19 mouse cellular contexts compared by ENCODE assay signal in the genomic region with DNA sequence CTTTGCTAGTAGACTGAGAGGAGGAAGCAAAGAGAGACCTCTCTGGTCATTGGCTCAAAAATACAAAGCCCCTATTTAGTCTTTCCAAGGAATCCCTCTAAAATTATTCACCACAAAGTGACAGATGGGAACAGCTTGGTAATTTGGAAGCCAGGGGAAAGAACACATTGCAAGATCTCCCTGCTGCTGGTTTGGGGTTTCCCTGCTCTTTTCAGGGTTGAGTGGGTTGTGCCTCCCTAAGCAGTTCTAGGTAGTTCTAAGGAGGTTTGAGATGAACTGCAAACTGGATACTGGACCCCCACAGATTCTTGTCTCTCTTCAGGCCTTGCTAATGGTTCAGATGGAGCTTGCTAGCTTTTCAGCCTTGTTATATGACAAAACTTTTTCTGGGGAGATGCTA.
DNase-seq lines count a peak whose midpoint lies in the region; ATAC-seq and TF ChIP-seq lines count a peak whose summit lies in the region.
"Had no signal": no experiment of that assay in that cellular context is flagged by ENCODE, and none has a peak within 500 bp of the region (broad histone marks: within the 10 kb centered on the region; RNA-seq: fewer than 3 reads in every experiment).

No protein-coding gene starts in this region.

- H3K4me1 ChIP-seq in hindbrain, postnatal 0 days (ENCODE audit: insufficient read depth, low read length), result no peaks in the 10 kb centered on the region
- no peaks in the 10 kb centered on the region for H3K4me1 ChIP-seq in hindbrain, embryonic 14.5 days (replicated peaks; ENCODE audit: control insufficient read depth, insufficient read depth, low read length)
- H3K4me1 ChIP-seq: lung, embryonic 15.5 days had no signal

- no peaks in the 10 kb centered on the region for H3K36me3 ChIP-seq in hindbrain, postnatal 0 days (ENCODE audit: insufficient read depth, low read length)
- no peaks in the 10 kb centered on the region for H3K36me3 ChIP-seq in hindbrain, embryonic 14.5 days (replicated peaks; ENCODE audit: control insufficient read depth, insufficient read depth)
- H3K36me3 ChIP-seq: lung, embryonic 15.5 days; midbrain, embryonic 12.5 days had no signal

- peak; percentile 40 to 53 for DNase-seq in cerebellum, postnatal 10 days
- DNase-seq in cerebellum, postnatal 4 days (ENCODE audit: low spot score in 2 of 2), result no peak
- peak; percentile 14 for DNase-seq in hindbrain, postnatal 0 days (ENCODE audit: low spot score)
- no peak for DNase-seq in hindbrain, embryonic 14.5 days (ENCODE audit: low spot score)
- DNase-seq in brain, adult 2 months (ENCODE audit: low read depth, low spot score), result peak; percentile 47
- peak; percentile 19 for DNase-seq in layer of hippocampus, adult 9-11 months
- no peak for DNase-seq in lung, postnatal 10 days
- DNase-seq in ovary, postnatal 36 days (ENCODE audit: low spot score), result no peak
- DNase-seq: adrenal gland, adult 2 months; cerebellum, adult 11 months; embryo, embryonic 11 days; gastrocnemius, postnatal 25 days; kidney, adult 9 months; kidney, postnatal 25 days; thymus, postnatal 36 days had no signal

- no peak overlapping the region for H3K9ac ChIP-seq in hindbrain, postnatal 0 days (replicated peaks; ENCODE audit: low read length)
- no peak overlapping the region for H3K9ac ChIP-seq in hindbrain, embryonic 14.5 days
- H3K9ac ChIP-seq: liver, embryonic 14.5 days; lung, embryonic 15.5 days; midbrain, embryonic 12.5 days had no signal

- H3K4me3 ChIP-seq in hindbrain, postnatal 0 days (ENCODE audit: low read length), result no peak overlapping the region
- no peak overlapping the region for H3K4me3 ChIP-seq in hindbrain, embryonic 14.5 days (replicated peaks; ENCODE audit: low read length)
- H3K4me3 ChIP-seq: lung, embryonic 15.5 days; midbrain, embryonic 12.5 days had no signal

- H3K27ac ChIP-seq in hindbrain, postnatal 0 days, result no peak overlapping the region
- H3K27ac ChIP-seq in hindbrain, embryonic 14.5 days, result no peak overlapping the region
- H3K27ac ChIP-seq: liver, embryonic 14.5 days; lung, embryonic 15.5 days; midbrain, embryonic 12.5 days had no signal

- H3K4me2 ChIP-seq in hindbrain, postnatal 0 days (ENCODE audit: low read depth, low read length), result no peak overlapping the region
- H3K4me2 ChIP-seq in hindbrain, embryonic 14.5 days (replicated peaks), result no peak overlapping the region
- H3K4me2 ChIP-seq: lung, embryonic 15.5 days; midbrain, embryonic 12.5 days had no signal

- H3K9me3 ChIP-seq in hindbrain, postnatal 0 days (ENCODE audit: low read length), result no peaks in the 10 kb centered on the region
- no peaks in the 10 kb centered on the region for H3K9me3 ChIP-seq in hindbrain, embryonic 14.5 days (ENCODE audit: control insufficient read depth, low read length)
- H3K9me3 ChIP-seq: lung, embryonic 15.5 days; midbrain, embryonic 12.5 days had no signal

- no peaks in the 10 kb centered on the region for H3K27me3 ChIP-seq in hindbrain, postnatal 0 days (ENCODE audit: insufficient read depth, low read length)
- H3K27me3 ChIP-seq in hindbrain, embryonic 14.5 days (ENCODE audit: control insufficient read depth, insufficient read depth, low read length), result no peaks in the 10 kb centered on the region
- H3K27me3 ChIP-seq: lung, embryonic 15.5 days; midbrain, embryonic 12.5 days had no signal

- TF ChIP-seq CTCF in hindbrain, postnatal 0 days (IDR thresholded peaks at IDR 0.05; ENCODE audit: low read depth), result no peak

- ATAC-seq in hindbrain, postnatal 0 days, result no peak
- ATAC-seq in hindbrain, embryonic 14.5 days (ENCODE audit: low FRiP score), result no peak
- ATAC-seq: inflammation-experienced regulatory T-cells, adult 6 months had no signal

Comparison
In these comparisons a context has a peak if more than half of its experiments do, and no peak if none do; other contexts are left out.
1. DNase-seq: peak in cerebellum, postnatal 10 days (2 of 2), hindbrain, postnatal 0 days (single experiment), brain, adult 2 months (single experiment) and layer of hippocampus, adult 9-11 months (single experiment); none in cerebellum, postnatal 4 days (0 of 2), hindbrain, embryonic 14.5 days (single experiment), lung, postnatal 10 days (single experiment) and ovary, postnatal 36 days (single experiment).